Comparison of ENCODE assay signal across 8 mouse cellular contexts in genomic region chr9:110071843-110072242, GRCm38 (mm10). TPM values are rescaled to one million over a fixed set of nuclear protein-coding genes. Genes with fewer than 3 reads are reported as not detected.
A peak's percentile ranks its signal among the peaks of the same experiment; 100 is the strongest.
DNase-seq lines count a peak whose midpoint lies in the region; ATAC-seq and TF ChIP-seq lines count a peak whose summit lies in the region.

No protein-coding gene starts in this region.

- DNase-seq in urinary bladder, adult 18-20 months (ENCODE audit: low spot score in 2 of 2) = peak; percentile 27 to 48
- no peak for DNase-seq in urinary bladder, adult 2 months (ENCODE audit: low spot score)
- DNase-seq in cerebellum, adult 8-10 months = peak; percentile 87
- peak; percentile 67 to 93 for DNase-seq in frontal cortex, adult 2 months (ENCODE audit: extremely low spot score in 1 of 2, low spot score in 1 of 2)
- peak; percentile 82 for DNase-seq in kidney, adult 18-20 months
- DNase-seq in limb, embryonic 10.5 days (ENCODE audit: low spot score) = peak; percentile 79
- DNase-seq in stomach, postnatal 0 days (ENCODE audit: low spot score) = peak; percentile 72

- H3K4me1 ChIP-seq in limb, embryonic 10.5 days = no peaks in the 10 kb centered on the region
- H3K4me1 ChIP-seq in stomach, postnatal 0 days (replicated peaks; ENCODE audit: control insufficient read depth, insufficient read depth) = no peaks in the 10 kb centered on the region

- no peak overlapping the region for H3ac ChIP-seq in myocyte (ENCODE audit: control insufficient read depth, insufficient read length)

- no peak overlapping the region for H3K27ac ChIP-seq in limb, embryonic 10.5 days
- H3K27ac ChIP-seq in stomach, postnatal 0 days (replicated peaks) = no peak overlapping the region

- ATAC-seq in stomach, postnatal 0 days (ENCODE audit: low FRiP score, low TSS enrichment) = 0 out of 2 replicates have a peak, but pooled peaks have one; percentile 38

- peaks cover 62% of the 10 kb centered on the region for H3K36me3 ChIP-seq in limb, embryonic 10.5 days
- H3K36me3 ChIP-seq in myocyte (ENCODE audit: control insufficient read depth, insufficient read depth) = peaks cover 75% of the 10 kb centered on the region
- peaks cover 10% of the 10 kb centered on the region for H3K36me3 ChIP-seq in stomach, postnatal 0 days (ENCODE audit: control insufficient read depth, insufficient read depth, low read length)

- H3K9me3 ChIP-seq in limb, embryonic 10.5 days (replicated peaks) = no peaks in the 10 kb centered on the region
- no peaks in the 10 kb centered on the region for H3K9me3 ChIP-seq in stomach, postnatal 0 days (ENCODE audit: control insufficient read depth, low read length)

- peak; percentile 87 for TF ChIP-seq CTCF in stomach, postnatal 0 days (IDR thresholded peaks at IDR 0.05; ENCODE audit: low read depth)

- no peak overlapping the region for H3K4me3 ChIP-seq in limb, embryonic 10.5 days
- H3K4me3 ChIP-seq in myocyte = no peak overlapping the region
- no peak overlapping the region for H3K4me3 ChIP-seq in stomach, postnatal 0 days (ENCODE audit: low read depth, low read length)

- 11% methylated on average over 1 of the region's 1 CpGs for WGBS in limb, embryonic 10.5 days
- 3% methylated on average over 1 of the region's 1 CpGs for WGBS in stomach, postnatal 0 days

- H3K9ac ChIP-seq in stomach, postnatal 0 days (ENCODE audit: low read length) = no peak overlapping the region

- no peak overlapping the region for H3K4me2 ChIP-seq in myocyte (ENCODE audit: low read depth)
- H3K4me2 ChIP-seq in stomach, postnatal 0 days (replicated peaks; ENCODE audit: low read depth) = no peak overlapping the region

- TF ChIP-seq POLR2A in myocyte (IDR thresholded peaks at IDR 0.05; ENCODE audit: insufficient read length, low read depth) = no peak

- H3K27me3 ChIP-seq in limb, embryonic 10.5 days (ENCODE audit: low read depth, poor library complexity, severe bottlenecking) = no peaks in the 10 kb centered on the region
- H3K27me3 ChIP-seq in myocyte (ENCODE audit: control insufficient read depth, insufficient read depth, insufficient read length) = no peaks in the 10 kb centered on the region
- no peaks in the 10 kb centered on the region for H3K27me3 ChIP-seq in stomach, postnatal 0 days (ENCODE audit: control insufficient read depth, insufficient read depth, low read length)

- no peak for TF ChIP-seq EP300 in stomach, postnatal 0 days (optimal IDR thresholded peaks at IDR 0.05)

- H3K79me2 ChIP-seq in myocyte (ENCODE audit: control insufficient read depth, insufficient read depth) = no peaks in the 10 kb centered on the region

TF ChIP-seq in myocyte, 11 proteins besides CTCF, POLR2A, EP300 and RAD21:
- TF ChIP-seq REST (IDR thresholded peaks at IDR 0.05; ENCODE audit: insufficient read depth, insufficient read length) = no peak
- peak in 1 of 3 experiments; percentile 47 for TF ChIP-seq MYOG (IDR thresholded peaks at IDR 0.05; ENCODE audit: control insufficient read depth in 1 of 3, insufficient read depth in 1 of 3, insufficient read length in 2 of 3, low read depth in 2 of 3)
- TF ChIP-seq MYOD1 (IDR thresholded peaks at IDR 0.05; ENCODE audit: control insufficient read depth in 1 of 3, insufficient read length in 2 of 3, low read depth in 2 of 3) = peak in 1 of 3 experiments; percentile 4
- TF ChIP-seq SRF (IDR thresholded peaks at IDR 0.05; ENCODE audit: control insufficient read depth, insufficient read length, low read depth) = peak; percentile 50

RNA-seq across cellular contexts. Expression of gene Smarcc1, which starts 45.7 kb away (rescaled TPM):
- polyA plus RNA-seq in urinary bladder, adult 2 months (2012; rRNA removed) = 18.4 and 27.3 TPM in 2 replicates
- 32.6 and 33.6 TPM in 2 replicates for polyA plus RNA-seq in frontal cortex, adult 2 months (2012; rRNA removed)
- 208 and 227 TPM in 2 replicates for polyA plus RNA-seq in limb, embryonic 10.5 days (2016; fragmentation: Nextera tagmentation; extraction: Ambion mirVana)
- 29.5 TPM for polyA plus RNA-seq in myocyte (2012; fragmentation: generic; extraction: Trizol)
- polyA plus RNA-seq in stomach, postnatal 0 days (2015; fragmentation: Nextera tagmentation; extraction: Ambion mirVana) = 23.1 and 26.6 TPM in 2 replicates

RNA-seq across cellular contexts. Expression of gene Dhx30, which starts 45.8 kb away (rescaled TPM):
- polyA plus RNA-seq in urinary bladder, adult 2 months (2012; rRNA removed) = 66.5 and 68.6 TPM in 2 replicates
- polyA plus RNA-seq in frontal cortex, adult 2 months (2012; rRNA removed) = 145 TPM in 2 replicates
- polyA plus RNA-seq in limb, embryonic 10.5 days (2016; fragmentation: Nextera tagmentation; extraction: Ambion mirVana) = 195 and 219 TPM in 2 replicates
- 79.1 TPM for polyA plus RNA-seq in myocyte (2012; fragmentation: generic; extraction: Trizol)
- 43.5 and 44.2 TPM in 2 replicates for polyA plus RNA-seq in stomach, postnatal 0 days (2015; fragmentation: Nextera tagmentation; extraction: Ambion mirVana)
